Mouse (Mus musculus) T-helper 2 cell (primary cell): Measurements from ENCODE around the gene Rbms3.

ENCODE experiments used
- in situ Hi-C: fragments of 300-600 bp; cut with MboI, MseI; formaldehyde crosslinking; loops from one replicate; pipeline ENCODE4 v1.15.1; 2025; ENCODE audit warnings: high pct_unique_total_duplicates

Rbms3 gene

DNA sequence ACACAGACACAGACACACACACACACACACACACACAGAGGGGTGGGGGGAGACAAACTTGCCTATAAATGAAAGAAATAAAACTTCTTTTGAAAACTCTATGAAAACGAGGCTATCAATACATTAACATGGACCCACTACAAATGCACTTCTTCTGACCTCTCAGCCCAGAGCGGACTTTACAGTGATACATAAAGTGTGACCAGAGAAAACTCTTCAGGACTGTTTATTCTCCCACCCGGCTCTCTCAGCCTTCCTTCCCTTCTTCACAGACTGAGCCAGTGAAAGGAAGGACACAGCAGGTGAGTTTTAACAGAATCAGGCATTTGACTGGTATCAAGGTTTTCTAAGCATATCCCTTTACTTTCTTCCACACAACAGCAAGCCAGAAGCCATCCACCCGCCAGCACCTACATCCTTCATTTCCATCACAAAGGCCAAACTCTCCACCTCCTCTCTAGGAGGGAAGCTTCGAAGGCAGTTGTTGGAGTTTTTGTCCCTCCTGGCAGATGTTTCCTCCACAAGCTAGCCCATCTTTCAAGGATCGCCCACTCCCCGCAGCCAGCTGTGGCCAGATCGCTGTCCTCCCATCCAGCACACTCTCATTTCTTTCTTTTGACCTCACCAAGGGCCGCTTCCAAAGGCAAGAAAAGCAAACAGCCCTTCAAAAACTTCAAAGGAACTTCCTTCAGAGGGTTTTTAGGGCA is 980.5 kb downstream of the Rbms3 start:
- in situ Hi-C loops = no loop called here

DNA sequence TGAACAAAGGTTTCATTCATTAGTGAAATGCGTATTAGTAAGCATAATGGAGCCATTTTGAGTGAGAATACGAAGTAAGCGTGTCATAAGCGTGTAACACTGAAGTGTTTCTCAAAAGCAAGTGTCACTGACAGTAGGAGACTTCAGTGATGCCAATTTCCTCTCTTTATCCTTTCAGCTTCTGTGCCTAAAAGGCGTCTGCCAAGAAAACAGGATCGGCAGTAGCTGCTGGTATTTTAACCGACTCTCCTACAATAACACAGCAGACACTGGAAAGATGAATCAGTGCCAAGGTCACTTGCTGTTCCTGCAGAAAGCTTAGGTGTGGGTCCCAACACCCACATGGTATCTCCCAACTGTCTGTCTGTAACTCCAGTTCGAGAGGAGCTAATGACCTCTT is 985.1 kb downstream of the Rbms3 start:
- in situ Hi-C loops = no loop called here

DNA sequence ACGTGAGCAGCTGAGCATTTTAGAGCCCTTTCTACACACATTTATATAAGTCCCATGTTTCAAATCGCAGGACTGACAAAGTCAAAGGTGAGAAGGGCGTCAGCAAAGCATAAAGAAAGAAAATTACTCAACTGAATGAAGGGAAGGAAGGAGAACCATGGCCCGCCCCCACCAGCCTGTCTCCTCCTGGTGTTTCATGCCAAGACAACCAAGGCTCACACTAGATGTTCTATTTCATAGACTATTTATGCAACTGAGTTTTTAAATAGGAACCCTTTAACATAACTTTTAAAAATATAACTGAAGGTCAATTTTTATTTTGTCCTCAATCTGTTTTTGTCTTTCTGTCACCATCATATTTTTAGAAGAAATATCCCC is 989.4 kb downstream of the Rbms3 start:
- in situ Hi-C loops = no loop called here

DNA sequence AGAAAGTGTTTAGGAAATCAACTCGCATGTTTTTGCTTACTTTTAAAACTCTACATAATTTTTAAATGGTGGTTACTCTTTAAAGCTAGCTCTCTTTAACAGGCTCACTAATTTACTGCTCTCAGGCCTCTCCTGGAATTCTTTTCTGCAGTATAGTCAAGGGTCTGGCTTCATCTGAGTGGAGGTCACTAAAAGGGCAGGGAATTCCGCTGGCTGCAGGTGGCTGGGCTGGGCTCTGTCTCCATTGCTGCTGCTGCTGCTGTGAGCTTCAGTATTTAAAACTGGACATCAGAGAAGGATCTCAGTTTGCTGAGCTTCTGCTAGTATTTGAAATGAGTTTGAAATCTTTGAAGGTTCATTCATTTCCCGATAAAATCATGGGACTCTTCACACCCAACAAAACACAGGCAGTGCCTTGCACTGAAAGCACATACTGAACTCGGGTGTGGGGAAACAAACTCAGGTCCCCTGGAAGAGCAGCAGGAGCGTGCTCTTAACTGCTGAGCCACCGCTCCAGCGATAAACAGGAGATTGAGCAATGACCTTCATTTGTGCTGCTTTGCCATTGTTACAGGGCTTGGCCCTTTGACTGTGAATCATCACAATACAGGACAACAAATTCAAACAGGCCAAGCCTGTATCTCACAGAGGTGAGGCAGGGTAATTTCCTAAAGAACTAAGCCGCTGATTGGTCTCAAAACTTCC is 990.0 kb downstream of the Rbms3 start:
- in situ Hi-C loops = no loop called here

DNA sequence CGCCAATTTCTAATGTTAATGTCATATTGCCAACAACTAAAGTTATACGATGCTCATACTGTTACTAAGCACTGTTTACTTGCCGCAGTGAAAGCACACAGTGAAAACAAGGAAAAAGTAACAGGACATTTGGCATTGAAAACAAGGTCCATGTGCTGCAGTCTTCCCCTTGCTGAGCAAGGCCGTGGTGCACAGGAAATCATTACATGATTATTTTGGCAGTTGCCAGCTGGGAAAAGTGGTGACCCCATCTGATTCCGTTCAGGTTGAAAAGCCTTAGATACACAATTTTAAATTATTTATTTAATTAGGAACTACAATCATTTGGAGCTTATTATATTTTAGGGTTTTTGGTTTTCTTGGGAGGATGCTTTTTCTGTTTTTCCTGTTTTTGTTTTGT is 995.9 kb downstream of the Rbms3 start:
- in situ Hi-C loops = no loop called here

DNA sequence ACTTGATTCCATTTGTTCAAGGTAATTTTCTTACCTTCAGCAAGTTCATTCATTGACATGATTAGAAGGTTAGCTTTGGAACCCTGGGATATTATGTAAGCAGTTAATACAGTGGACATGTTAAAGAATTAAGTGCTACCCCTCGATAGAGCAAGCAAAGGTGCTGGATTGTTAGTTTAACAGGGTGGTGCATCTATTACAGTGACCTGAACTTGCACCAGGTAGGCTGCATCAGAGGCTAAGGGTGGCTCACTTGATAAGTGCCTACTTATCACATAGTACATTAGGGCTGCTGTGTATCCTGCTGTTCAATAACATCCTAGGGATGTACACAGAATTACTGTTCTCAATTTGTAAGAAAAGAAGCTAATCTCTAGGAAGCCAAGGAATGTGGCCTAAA is 996.6 kb downstream of the Rbms3 start:
- in situ Hi-C loops = no loop called here

DNA sequence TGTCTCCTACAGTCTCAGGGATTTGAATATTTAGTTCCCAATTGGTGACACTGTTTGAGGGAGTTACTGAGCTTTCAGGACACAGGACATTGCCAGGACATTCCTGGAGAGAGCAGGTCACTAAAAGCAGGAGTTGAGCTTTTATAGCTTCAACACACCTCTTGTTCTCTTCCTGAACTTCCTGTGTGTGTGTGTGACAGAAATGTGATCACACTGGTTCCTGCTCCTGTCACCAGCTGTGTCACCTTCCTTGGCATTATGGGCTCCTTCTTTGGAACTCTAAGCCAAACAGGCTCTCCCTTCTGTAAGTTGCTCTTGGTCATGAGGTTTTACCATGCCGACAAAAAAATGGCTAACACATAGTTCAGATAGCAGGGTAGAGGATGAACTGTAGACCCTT is 997.9 kb downstream of the Rbms3 start:
- in situ Hi-C loops = no loop called here

DNA sequence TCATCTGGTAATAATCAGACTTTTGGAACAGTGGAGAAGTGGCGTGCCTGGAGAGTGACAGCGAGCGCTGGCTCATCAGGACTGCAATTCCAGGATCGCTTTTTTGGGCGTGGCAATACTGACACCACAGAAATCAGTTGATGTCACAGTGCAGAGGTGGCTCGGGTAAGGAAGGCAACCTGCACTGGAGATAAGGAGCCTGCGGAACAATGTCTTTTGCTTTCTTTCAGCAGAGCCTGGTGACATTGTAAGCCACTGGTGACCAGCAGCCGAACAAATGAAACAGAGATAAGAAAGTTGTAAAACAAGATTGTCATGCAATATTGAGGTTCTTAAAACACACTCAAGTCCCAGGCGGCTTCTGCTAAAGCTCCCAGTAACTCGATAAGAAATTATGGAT is 998.9 kb downstream of the Rbms3 start:
- in situ Hi-C loops = no loop called here

DNA sequence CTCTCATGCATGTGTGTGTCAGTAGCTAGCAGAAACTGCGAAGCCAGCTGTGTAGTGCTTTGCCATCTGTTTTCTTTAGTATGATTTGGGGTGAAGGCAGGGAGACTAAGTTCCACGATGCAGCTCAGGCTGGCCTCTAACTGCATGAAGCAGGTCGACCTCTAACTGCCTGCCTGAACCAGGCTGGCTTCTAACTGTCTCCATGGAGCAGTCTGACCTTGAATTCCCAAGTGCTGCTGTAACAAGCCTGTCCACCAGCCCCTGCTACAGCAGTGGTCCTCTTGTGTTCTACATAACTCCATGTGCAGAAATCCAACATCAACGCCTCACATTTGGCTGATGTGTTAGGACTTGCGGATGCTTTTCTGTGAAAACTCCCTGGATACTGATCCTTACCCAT is 1009.3 kb downstream of the Rbms3 start:
- in situ Hi-C loops = no loop called here

DNA sequence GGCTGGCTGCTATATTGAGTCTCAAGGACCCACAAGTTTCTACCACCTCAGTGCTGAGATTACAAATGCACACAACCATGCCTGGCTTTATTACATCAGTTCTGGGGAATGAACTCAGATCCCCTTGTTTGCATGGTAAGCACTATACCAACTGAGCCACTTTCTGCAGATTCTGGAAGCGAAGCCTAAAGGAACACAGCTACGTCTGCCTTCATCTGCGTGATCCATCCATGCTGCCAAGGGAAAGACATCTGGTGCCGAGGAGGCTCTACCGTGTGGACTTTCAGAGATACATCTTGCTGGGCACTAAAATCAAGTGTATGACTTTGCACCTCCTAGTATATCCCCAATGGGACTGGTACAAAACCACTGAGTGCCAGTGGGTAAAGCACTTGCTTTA is 1010.8 kb downstream of the Rbms3 start:
- in situ Hi-C loops = no loop called here

DNA sequence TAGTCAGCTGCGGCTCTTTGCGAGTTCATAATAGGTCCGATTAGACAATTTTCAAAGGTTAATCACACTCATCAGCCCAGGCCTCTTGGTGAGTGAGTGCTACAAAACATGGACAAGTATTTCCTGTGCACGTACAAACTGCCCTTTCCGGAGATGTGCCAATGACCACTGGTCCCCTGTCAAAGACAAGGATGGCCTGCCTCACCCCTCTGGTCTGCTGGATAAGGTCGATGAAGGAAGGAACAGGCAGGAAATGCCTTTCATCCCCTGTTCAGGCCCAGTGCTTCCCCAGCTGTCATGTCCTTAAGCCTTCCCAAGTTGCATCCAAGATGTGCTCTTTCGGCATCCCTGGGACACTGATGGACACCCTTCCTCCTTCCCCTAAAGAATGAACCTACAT is 1016.4 kb downstream of the Rbms3 start:
- in situ Hi-C loops = no loop called here

DNA sequence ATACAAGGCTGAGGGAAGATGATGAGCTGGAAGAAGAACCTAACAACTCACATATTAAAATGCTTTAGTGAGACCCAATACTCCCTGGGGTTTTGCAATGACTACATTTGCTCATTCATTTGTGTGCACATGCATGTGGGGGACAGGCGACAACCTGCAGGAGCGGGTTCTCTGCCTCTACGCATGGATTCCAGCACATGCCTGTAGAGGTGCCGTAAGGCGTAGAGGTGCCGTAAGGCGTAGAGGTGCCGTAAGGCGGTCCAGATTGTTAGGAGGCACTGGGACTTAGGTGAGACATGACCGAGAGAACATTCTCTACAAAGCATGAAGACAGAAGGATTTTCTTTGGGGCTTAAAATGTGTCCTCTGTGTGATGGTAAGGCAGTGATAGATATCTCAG is 1033.7 kb downstream of the Rbms3 start:
- in situ Hi-C loops = no loop called here

DNA sequence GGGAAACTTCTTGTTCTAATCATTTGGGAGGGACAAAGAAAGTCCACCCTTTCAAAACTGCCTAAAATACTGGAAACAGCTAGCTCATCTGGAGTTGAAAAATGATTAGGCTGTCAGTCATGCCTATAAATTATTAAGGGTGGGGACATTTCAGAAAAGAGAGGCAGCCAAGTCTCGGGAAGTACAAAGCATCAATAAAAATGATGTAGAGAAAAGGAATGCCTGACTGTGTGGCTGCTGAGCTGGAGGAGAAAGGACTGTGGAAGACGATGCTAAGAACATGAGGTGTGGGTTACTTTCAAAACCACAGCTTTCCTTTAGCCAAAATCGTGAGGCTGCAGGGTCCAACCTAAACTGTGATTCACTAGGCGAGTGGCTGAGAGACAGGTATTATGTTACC is 1037.2 kb downstream of the Rbms3 start:
- in situ Hi-C loops = no loop called here

DNA sequence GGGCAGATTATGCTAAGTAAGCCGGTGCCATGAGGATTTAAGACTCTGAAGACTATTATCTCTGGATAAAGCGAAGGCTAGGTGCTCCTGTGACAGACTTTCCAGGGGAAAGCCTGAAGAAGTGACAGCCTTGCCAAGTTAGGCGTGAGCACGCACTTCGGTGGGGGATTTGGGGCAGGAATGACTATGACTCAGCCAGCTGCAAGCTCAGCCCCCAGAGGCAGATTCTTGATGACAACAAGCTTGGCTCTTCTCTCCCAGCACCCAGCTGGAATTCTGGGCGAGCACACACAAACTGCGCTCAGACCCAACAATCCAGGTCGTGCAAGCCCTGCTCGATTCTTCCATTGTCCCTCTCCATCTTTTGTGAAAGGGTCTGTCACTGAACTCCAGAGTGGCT is 1038.6 kb downstream of the Rbms3 start:
- in situ Hi-C loops = no loop called here

DNA sequence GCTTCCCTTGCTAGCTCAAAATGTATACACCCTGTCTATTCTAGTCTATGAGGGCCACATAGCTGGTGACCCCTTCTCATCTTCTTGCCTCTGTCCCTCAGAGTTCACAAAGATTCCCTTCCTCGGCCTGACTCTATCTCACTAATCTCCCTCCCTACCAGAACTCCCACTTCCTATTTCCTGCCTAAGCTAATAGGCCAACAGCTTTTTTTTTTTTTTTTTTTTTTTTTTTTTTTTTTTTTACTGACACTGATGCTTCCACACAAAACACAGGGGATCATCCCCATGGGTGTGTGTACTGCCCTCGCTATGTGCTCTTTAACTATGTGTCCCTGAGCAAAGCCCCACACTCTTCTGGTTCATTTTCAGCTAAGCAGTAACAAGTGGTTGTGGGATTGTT is 1060.0 kb downstream of the Rbms3 start:
- in situ Hi-C loops = no loop called here

DNA sequence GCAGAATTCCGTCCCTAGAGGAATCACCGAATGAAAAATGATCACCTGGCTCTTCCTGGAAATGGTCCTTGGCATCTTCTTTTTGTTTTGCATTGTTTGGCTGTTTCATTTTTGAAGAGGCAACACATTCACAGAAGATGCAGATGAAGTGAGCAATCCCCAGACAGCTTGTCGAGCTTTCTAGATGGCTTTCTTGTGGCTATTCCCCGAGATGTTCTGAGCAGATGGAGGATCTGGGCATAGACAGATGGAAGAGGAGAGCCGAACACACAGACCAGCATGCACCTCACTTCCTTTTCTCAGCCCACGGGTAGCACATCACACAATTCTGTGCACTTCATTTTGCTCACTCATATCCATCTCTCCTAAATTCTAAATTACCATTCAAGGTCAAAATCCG is 1063.0 kb downstream of the Rbms3 start:
- in situ Hi-C loops = no loop called here

DNA sequence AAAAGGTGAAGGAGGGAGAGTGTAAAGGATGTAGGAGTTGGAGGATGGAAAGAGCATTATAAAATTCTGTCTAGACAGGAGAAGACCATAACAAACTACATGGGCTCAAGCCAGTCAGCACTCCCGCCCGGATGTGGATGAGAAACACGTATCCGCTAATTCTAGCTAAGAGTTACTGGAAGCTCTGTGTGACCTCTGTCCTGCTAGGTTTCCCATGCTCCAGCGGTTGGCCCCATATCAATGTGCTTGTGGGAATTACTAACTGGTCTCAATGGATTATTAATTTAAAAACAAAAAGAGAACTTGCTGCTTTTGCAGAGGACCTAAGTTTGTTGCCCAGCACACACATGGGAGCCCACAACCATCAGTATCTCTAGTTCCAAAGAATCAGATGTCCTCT is 1071.9 kb downstream of the Rbms3 start:
- in situ Hi-C loops = loop anchor here (10.0 kb wide), 1 partner anchor 133 kb away; no protein-coding TSS in a partner anchor

DNA sequence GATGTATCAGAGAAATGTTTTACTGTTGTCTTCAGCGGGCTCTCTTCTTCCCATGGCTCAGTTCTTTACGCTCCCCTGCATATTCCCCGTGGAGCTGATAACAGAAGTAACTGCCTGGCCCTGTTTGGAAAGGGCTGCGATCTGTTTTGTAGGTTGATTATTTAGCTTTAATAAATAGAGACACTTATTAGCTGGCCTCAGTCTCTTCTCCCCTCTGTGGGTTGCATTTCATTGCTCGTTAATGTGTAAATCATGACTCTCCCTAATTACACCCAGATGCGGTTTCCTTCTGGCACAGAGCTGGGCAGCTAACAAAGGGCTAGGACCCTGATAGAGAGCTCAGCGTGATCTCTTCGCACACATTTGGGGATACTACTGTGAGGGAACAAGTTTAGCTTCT is 1073.1 kb downstream of the Rbms3 start:
- in situ Hi-C loops = loop anchor here (10.0 kb wide), 1 partner anchor 132 kb away; no protein-coding TSS in a partner anchor

DNA sequence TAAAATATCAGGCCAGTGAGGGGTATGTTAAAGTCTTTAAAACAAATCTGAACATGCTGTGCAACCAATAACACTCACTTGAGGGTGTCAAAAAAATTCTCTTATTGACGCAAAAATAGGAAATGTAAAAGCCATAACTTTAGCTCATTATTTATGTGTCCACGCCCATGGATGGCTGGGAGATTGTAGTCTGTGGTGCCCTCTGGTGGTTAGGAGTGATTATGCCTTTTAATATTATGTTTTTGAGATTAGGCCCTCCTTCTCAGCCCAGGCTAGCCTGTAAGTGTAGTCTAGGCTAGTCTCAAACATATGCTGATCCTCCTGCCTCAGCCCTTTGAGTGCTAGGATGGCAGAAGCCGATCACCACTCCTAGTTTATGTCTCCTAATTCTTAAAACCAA is 1076.5 kb downstream of the Rbms3 start:
- in situ Hi-C loops = loop anchor here (10.0 kb wide), 1 partner anchor 128 kb away; no protein-coding TSS in a partner anchor

DNA sequence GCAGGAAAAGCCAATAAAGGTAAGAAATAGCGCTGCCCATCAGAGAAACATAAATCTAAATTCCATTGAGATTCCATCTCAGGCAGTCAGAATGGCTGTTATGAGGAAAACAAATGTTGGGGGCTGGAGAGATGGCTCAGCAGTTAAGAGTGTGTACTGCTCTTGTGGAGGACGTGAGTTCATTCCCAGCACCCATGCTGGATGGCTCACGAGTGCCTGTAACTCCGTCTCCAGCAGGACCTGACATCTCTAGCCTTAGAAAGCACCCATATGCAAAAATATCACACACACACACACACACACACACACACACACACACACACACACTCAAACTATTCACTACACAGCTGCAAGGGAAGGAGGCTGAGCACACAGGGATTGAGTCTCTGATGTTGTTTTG is 1083.6 kb downstream of the Rbms3 start:
- in situ Hi-C loops = no loop called here

DNA sequence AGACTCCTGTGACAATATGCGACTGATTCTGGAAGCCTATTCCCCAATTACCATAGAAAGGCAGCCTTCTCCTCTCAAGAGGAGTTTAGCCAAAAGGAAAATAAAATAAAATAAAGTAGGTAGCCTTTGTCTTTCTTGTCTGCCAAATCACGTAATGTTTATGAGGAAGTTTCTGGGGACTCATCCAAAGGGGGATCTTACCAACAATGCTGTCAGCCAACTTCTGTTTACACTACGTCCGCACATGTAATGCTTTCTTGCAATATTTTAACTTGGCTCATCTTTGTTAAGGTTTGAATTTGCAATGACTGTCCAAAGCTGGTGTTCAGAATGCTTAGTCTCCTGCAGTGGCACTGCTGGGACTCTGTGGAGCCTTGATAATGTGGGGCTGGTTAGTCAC is 1086.9 kb downstream of the Rbms3 start:
- in situ Hi-C loops = no loop called here

DNA sequence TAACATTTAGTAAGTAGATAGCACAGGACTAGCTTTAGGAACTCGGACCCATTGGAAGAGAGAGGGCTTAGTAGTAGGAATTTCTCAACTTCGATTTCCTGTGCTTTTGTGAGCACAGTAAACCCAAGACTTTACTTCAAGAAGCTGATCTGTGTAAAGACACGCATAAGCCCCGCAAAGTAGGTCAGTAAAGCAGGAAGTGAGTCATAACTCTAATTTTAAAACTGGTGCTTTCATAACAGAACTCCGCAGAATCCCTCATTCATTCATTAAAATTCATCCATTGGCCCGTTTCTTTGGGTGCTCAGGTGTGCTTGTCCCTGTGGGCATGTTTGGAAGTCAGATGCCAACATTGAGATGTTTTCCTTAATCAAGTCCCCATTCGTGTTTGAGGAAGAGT is 1087.7 kb downstream of the Rbms3 start:
- in situ Hi-C loops = no loop called here

DNA sequence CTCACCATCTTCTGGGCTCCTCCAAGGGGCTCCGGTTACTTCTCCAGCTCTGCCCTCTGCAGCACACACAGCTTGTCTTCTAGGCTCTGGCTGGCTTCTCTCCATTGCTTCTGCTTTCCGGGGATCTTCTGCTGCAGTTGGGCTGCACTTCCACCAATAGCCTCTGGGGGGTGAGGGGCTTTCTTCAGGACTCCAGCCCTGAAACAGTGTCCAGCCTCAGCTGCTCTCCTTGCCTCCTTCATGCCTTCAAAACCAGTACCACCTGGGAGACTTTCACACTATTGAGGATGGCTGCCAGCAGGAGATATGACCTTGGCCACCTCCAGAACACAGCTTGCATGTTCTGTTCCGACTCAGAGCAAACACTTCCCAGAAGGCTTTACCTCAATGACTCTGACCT is 1094.0 kb downstream of the Rbms3 start:
- in situ Hi-C loops = no loop called here

DNA sequence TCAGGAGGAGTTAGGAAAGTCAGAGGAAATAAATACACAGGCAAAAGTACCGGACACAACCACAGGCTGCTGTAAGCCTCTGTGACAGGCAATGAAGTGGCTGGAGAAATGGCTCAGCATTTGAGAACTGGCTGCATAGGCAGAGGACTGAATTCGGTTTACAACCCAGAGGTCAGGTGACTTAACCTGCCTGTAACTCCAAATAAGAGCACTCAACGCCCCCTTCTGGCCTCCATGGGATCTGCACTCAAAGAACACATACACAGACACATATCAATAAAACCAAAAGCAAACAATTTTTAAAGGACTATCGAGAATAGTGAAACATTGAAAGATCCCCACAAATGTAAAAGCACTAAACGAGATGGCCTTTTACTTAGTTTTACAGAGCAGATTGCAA is 1096.3 kb downstream of the Rbms3 start:
- in situ Hi-C loops = no loop called here
